Comparison of ENCODE assay signal across 8 mouse cellular contexts in genomic region chr2:151980355-151980693, GRCm38 (mm10). TPM values are rescaled to one million over a fixed set of nuclear protein-coding genes. Genes with fewer than 3 reads are reported as not detected.
A peak's percentile ranks its signal among the peaks of the same experiment; 100 is the strongest.
DNase-seq lines count a peak whose midpoint lies in the region; ATAC-seq and TF ChIP-seq lines count a peak whose summit lies in the region.

No protein-coding gene starts in this region.

- in situ Hi-C loops in ES-E14 (cut with MboI; ENCODE audit: low sequenced_read_pairs in 2 of 2, unreplicated experiment in 2 of 2) = no loop called here

- H3K27ac ChIP-seq in heart, embryonic 13.5 days (replicated peaks) = no peak overlapping the region
- H3K27ac ChIP-seq in ES-E14 (ENCODE audit: insufficient read depth, low read depth, low read length, poor library complexity, severe bottlenecking) = no peak overlapping the region
- H3K27ac ChIP-seq in midbrain, embryonic 10.5 days (replicated peaks) = peak overlapping the region; percentile 97

- no peaks in the 10 kb centered on the region for H3K9me3 ChIP-seq in heart, embryonic 13.5 days
- H3K9me3 ChIP-seq in ES-E14 (ENCODE audit: control insufficient read depth, insufficient read depth, low read depth, low read length) = no peaks in the 10 kb centered on the region
- H3K9me3 ChIP-seq in midbrain, embryonic 10.5 days (replicated peaks) = no peaks in the 10 kb centered on the region

- DNase-seq in heart, adult 18-20 months = no peak
- no peak for DNase-seq in ES-E14 (ENCODE audit: low read depth, low spot score)
- no peak for DNase-seq in midbrain, embryonic 10.5 days (ENCODE audit: low spot score)
- DNase-seq in cerebellum, adult 11 months = no peak
- DNase-seq in lung, postnatal 14 days = no peak
- no peak for DNase-seq in right cerebral cortex, postnatal 10 days (ENCODE audit: low spot score in 2 of 2)

- peak overlapping the region; percentile 87 for H3K4me3 ChIP-seq in heart, embryonic 13.5 days
- peak overlapping the region; percentile 75 to 85; a peak in 3 of 4 replicates for H3K4me3 ChIP-seq in ES-E14 (ENCODE audit: insufficient read depth in 1 of 2, low read depth in 1 of 2, low read length in 2 of 2, poor library complexity in 1 of 2, severe bottlenecking in 1 of 2)
- peak overlapping the region; percentile 89 for H3K4me3 ChIP-seq in midbrain, embryonic 10.5 days

- H3K9ac ChIP-seq in heart, embryonic 13.5 days = peak overlapping the region; percentile 91
- no peak overlapping the region for H3K9ac ChIP-seq in ES-E14 (ENCODE audit: insufficient read depth, low read depth, low read length, poor library complexity, severe bottlenecking)

- H3K27me3 ChIP-seq in heart, embryonic 13.5 days (replicated peaks) = peaks cover 11% of the 10 kb centered on the region; the same call in 1 of the 2 replicates
- H3K27me3 ChIP-seq in midbrain, embryonic 10.5 days (ENCODE audit: low read depth, poor library complexity, severe bottlenecking) = peaks cover 5% of the 10 kb centered on the region

- peaks cover 2% of the 10 kb centered on the region; the same call in 1 of the 2 replicates for H3K36me3 ChIP-seq in heart, embryonic 13.5 days
- H3K36me3 ChIP-seq in ES-E14 (ENCODE audit: control insufficient read depth, insufficient read depth, low read length, poor library complexity, severe bottlenecking) = no peaks in the 10 kb centered on the region; the same call in 1 of the 2 replicates
- H3K36me3 ChIP-seq in midbrain, embryonic 10.5 days = peaks cover 25% of the 10 kb centered on the region

- no peak for ATAC-seq in heart, embryonic 13.5 days (ENCODE audit: extremely low read depth, insufficient number of reproducible peaks, low FRiP score, low TSS enrichment)
- peak; percentile 6; the same call in 1 of the 2 replicates for ATAC-seq in granulocyte monocyte progenitor cell, adult 5-6 weeks (replicated peaks; ENCODE audit: poor library complexity, severe bottlenecking)

- peaks cover 28% of the 10 kb centered on the region for H3K4me1 ChIP-seq in heart, embryonic 13.5 days
- peaks cover 3 to 12% of the 10 kb centered on the region in 2 experiments; a peak in 1 of 4 replicates for H3K4me1 ChIP-seq in ES-E14 (ENCODE audit: control insufficient read depth in 2 of 2, insufficient read depth in 2 of 2, low read length in 2 of 2, poor library complexity in 1 of 2)
- peaks cover 54% of the 10 kb centered on the region for H3K4me1 ChIP-seq in midbrain, embryonic 10.5 days

- H3K4me2 ChIP-seq in heart, embryonic 13.5 days = peak overlapping the region; percentile 94

- WGBS in heart, embryonic 13.5 days = 43% methylated on average over 3 of the region's 3 CpGs
- WGBS in midbrain, embryonic 10.5 days = 34% methylated on average over 3 of the region's 3 CpGs

TF ChIP-seq in ES-E14, 5 proteins besides CTCF, POLR2A, EP300 and RAD21:
- TF ChIP-seq CHD2 (IDR thresholded peaks at IDR 0.05; ENCODE audit: low read depth, low read length) = no peak
- TF ChIP-seq HCFC1 (IDR thresholded peaks at IDR 0.05; ENCODE audit: borderline replicate concordance, insufficient read depth, low read length) = no peak
- TF ChIP-seq ZC3H11A (IDR thresholded peaks at IDR 0.05; ENCODE audit: borderline replicate concordance, low read depth, low read length) = no peak
- no peak for TF ChIP-seq MAFK (IDR thresholded peaks at IDR 0.05; ENCODE audit: insufficient read depth, low read depth, low read length)
- no peak for TF ChIP-seq ZNF384 (IDR thresholded peaks at IDR 0.05; ENCODE audit: low read depth, low read length)

RNA-seq across cellular contexts. Expression of gene Fam110a, which starts 0.3 kb away (rescaled TPM):
- 9.3 and 10.2 TPM in 2 replicates for polyA plus RNA-seq in heart, embryonic 13.5 days (2015; fragmentation: Nextera tagmentation; extraction: Ambion mirVana)
- total RNA-seq in heart, adult 18-20 months (2021) = 1 to 10 TPM; 3.4 to 3.7 TPM
- total RNA-seq in ES-E14 (2012; rRNA removed) = 5.8 and 6.3 TPM in 2 replicates
- total RNA-seq in granulocyte monocyte progenitor cell, adult 5-6 weeks (2014; fragmentation: Nextera tagmentation) = 14.9 and 17.6 TPM in 2 replicates
- 3.8 and 8.8 TPM in 2 replicates for total RNA-seq in granulocyte monocyte progenitor cell, adult 5-6 weeks (2017)
- 79.8 and 108 TPM in 2 replicates for polyA plus RNA-seq in midbrain, embryonic 10.5 days (2016; fragmentation: Nextera tagmentation; extraction: Ambion mirVana)

RNA-seq across cellular contexts. Expression of gene Slc52a3, which starts 16.0 kb away (rescaled TPM):
- polyA plus RNA-seq in heart, embryonic 13.5 days (2015; fragmentation: Nextera tagmentation; extraction: Ambion mirVana) = 0.17 and 0.25 TPM in 2 replicates
- total RNA-seq in heart, adult 18-20 months (2021) = 1 to 10 TPM; 1.6 to 2.9 TPM
- total RNA-seq in ES-E14 (2012; rRNA removed) = 4.4 and 7.3 TPM in 2 replicates
- not detected in 2 replicates for total RNA-seq in granulocyte monocyte progenitor cell, adult 5-6 weeks (2014; fragmentation: Nextera tagmentation)
- not detected in 2 replicates for total RNA-seq in granulocyte monocyte progenitor cell, adult 5-6 weeks (2017)
- 0.81 and 0.87 TPM in 2 replicates for polyA plus RNA-seq in midbrain, embryonic 10.5 days (2016; fragmentation: Nextera tagmentation; extraction: Ambion mirVana)
